Mouse (Mus musculus) hindbrain, postnatal 0 days (tissue): ENCODE measurements around the gene Xrcc3. TPM values are rescaled to one million over a fixed set of nuclear protein-coding genes. Genes with fewer than 3 reads are reported as not detected.

Source experiments
- ATAC-seq: fragments of 200-750 bp; cut with Nextera tagmentation; 2 replicates; pipeline ENCODE4 v1.8.0; 2017; ENCODE audit warnings: mild to moderate bottlenecking, moderate TSS enrichment, moderate library complexity
- DNase-seq: peaks from one replicate; pipeline ENCODE4 v3.0.0-alpha.2; 2015; ENCODE audit warnings: low spot score
- H3K27ac ChIP-seq: fragments of 300-500 bp; sonication (generic); 2 replicates; pipeline ENCODE4 v1.5.1; 2014; ENCODE audit warnings: mild to moderate bottlenecking
- H3K27me3 ChIP-seq: fragments of 300-500 bp; sonication (generic); 2 replicates; pipeline ENCODE4 v1.6.1; 2014; ENCODE audit warnings: low read length, mixed read lengths; ENCODE audit not compliant: insufficient read depth
- H3K36me3 ChIP-seq: fragments of 300-500 bp; sonication (generic); 2 replicates; pipeline ENCODE4 v1.6.1; 2014; ENCODE audit warnings: low read length, mixed read lengths; ENCODE audit not compliant: insufficient read depth
- H3K4me1 ChIP-seq: fragments of 300-500 bp; sonication (generic); 2 replicates; pipeline ENCODE4 v1.6.1; 2014; ENCODE audit warnings: antibody characterized with exemption, low read length, mixed read lengths; ENCODE audit not compliant: insufficient read depth
- H3K4me2 ChIP-seq: fragments of 300-500 bp; sonication (generic); 2 replicates; pipeline ENCODE4 v1.6.1; 2014; ENCODE audit warnings: low read depth, mild to moderate bottlenecking, low read length, moderate library complexity, mixed read lengths
- H3K4me3 ChIP-seq: fragments of 300-500 bp; sonication (generic); 2 replicates; pipeline ENCODE4 v1.5.1; 2014; ENCODE audit warnings: low read length
- H3K9ac ChIP-seq: fragments of 300-500 bp; sonication (generic); replicated peaks from 2 replicates; pipeline ENCODE4 v1.6.1; 2014; ENCODE audit warnings: mild to moderate bottlenecking, low read length, moderate library complexity, mixed read lengths
- H3K9me3 ChIP-seq: fragments of 300-500 bp; sonication (generic); 2 replicates; pipeline ENCODE4 v1.6.1; 2016; ENCODE audit warnings: low read length, mixed read lengths
- CTCF ChIP-seq: IDR thresholded peaks from 2 replicates; pipeline ENCODE4 v1.5.1; 2016; ENCODE audit warnings: antibody characterized with exemption, control low read depth, low read depth
- WGBS: fragments of 180-500 bp; shearing (Covaris S2); extraction: QIAGEN DNeasy Blood & Tissue Kit; methylation state at CpG from one replicate; pipeline ENCODE4 v1.1.7; 2014; 5-methylcytosine and 5-hydroxymethylcytosine counted together
- polyA plus RNA-seq: library from polyadenylated mRNA; unstranded; fragments of >200 nt; fragmentation: Nextera tagmentation; extraction: Ambion mirVana; gene quantifications from 2 replicates; pipeline ENCODE4 v1.2.1, GENCODE M21; 2015
- total RNA-seq: library from RNA; depleted of rRNA; stranded (reverse); fragments of >200 nt; gene quantifications from 2 replicates; pipeline ENCODE4 v1.2.3, GENCODE M21; 2014

The Xrcc3 gene
- total and polyA plus RNA-seq, 2 experiments from 2014 or later = 2.7 to 16.8 TPM

GRCm38 (mm10) chr12:111812075-111812474 is 1.6 kb downstream of the Xrcc3 start:
- WGBS = 88% methylated on average over 13 of the region's 13 CpGs
- H3K4me1 ChIP-seq = peaks cover 17% of the 10 kb centered on the region

GRCm38 (mm10) chr12:111809762-111810161 is 3.9 kb downstream of the Xrcc3 start:
- TF ChIP-seq CTCF = peak; percentile 60
- WGBS = 2% methylated on average over 9 of the region's 9 CpGs
- peaks cover 16% of the 10 kb centered on the region for H3K36me3 ChIP-seq
- no peak overlapping the region; the same call in 1 of the 2 replicates for H3K4me2 ChIP-seq
- peak; percentile 46 for ATAC-seq
- no peaks in the 10 kb centered on the region for H3K27me3 ChIP-seq
- peak; percentile 81 for DNase-seq
- peak overlapping the region; percentile 66 for H3K27ac ChIP-seq
- peaks cover 10% of the 10 kb centered on the region; the same call in 1 of the 2 replicates for H3K4me1 ChIP-seq
- peak overlapping the region; percentile 2; the same call in 1 of the 2 replicates for H3K9ac ChIP-seq
- 0 out of 2 replicates have a peak overlapping the region, but pooled peaks have one; percentile 10 for H3K4me3 ChIP-seq
- H3K9me3 ChIP-seq = no peaks in the 10 kb centered on the region

More at GRCm38 (mm10) chr12:111812075-111812474, 1.6 kb downstream of the Xrcc3 start:
- Histone ChIP-seq H3K4me3 (no peak overlapping the region), H3K27me3 (no peaks in the 10 kb centered on the region), H3K27ac (no peak overlapping the region), H3K4me2 (no peak overlapping the region), H3K9me3 (no peaks in the 10 kb centered on the region), H3K36me3 (peaks cover 7% of the 10 kb centered on the region; the same call in 1 of the 2 replicates), H3K9ac (no peak overlapping the region)
- no peak for ATAC-seq
- TF ChIP-seq CTCF = no peak
- DNase-seq = no peak

- no peak overlapping the region for H3K4me3 ChIP-seq
- TF ChIP-seq CTCF = no peak
- peaks cover 20% of the 10 kb centered on the region for H3K36me3 ChIP-seq
- peaks cover 10% of the 10 kb centered on the region; the same call in 1 of the 2 replicates for H3K4me1 ChIP-seq
- no peaks in the 10 kb centered on the region for H3K27me3 ChIP-seq
- H3K9me3 ChIP-seq = no peaks in the 10 kb centered on the region
- peak overlapping the region; percentile 66; the same call in 1 of the 2 replicates for H3K27ac ChIP-seq
- H3K4me2 ChIP-seq = no peak overlapping the region
- DNase-seq (no peak), ATAC-seq (no peak)
- peak overlapping the region; percentile 2; the same call in 1 of the 2 replicates for H3K9ac ChIP-seq
- WGBS = 94% methylated on average over 6 of the region's 6 CpGs
Measured at GRCm38 (mm10) chr12:111808775-111809174, 4.9 kb downstream of the Xrcc3 start.

GRCm38 (mm10) chr12:111803538-111803937 is 10.1 kb downstream of the Xrcc3 start:
- DNase-seq = no peak
- H3K36me3 ChIP-seq = peaks cover 44% of the 10 kb centered on the region
- no peaks in the 10 kb centered on the region for H3K9me3 ChIP-seq
- TF ChIP-seq CTCF = no peak
- no peaks in the 10 kb centered on the region for H3K27me3 ChIP-seq
- no peak overlapping the region for H3K4me2 ChIP-seq
- H3K4me3 ChIP-seq = no peak overlapping the region
- no peak overlapping the region for H3K27ac ChIP-seq
- no peaks in the 10 kb centered on the region for H3K4me1 ChIP-seq
- no peak for ATAC-seq
- no peak overlapping the region for H3K9ac ChIP-seq
- WGBS = 89% methylated on average over 5 of the region's 5 CpGs

- Histone ChIP-seq H3K27me3 (no peaks in the 10 kb centered on the region), H3K4me3 (no peak overlapping the region), H3K36me3 (peaks cover 36% of the 10 kb centered on the region), H3K27ac (no peak overlapping the region), H3K9me3 (no peaks in the 10 kb centered on the region), H3K9ac (no peak overlapping the region), H3K4me1 (no peaks in the 10 kb centered on the region), H3K4me2 (no peak overlapping the region)
- DNase-seq = no peak
- no peak for ATAC-seq
- TF ChIP-seq CTCF = no peak
- WGBS = 83% methylated on average over 10 of the region's 10 CpGs
Measured at GRCm38 (mm10) chr12:111800459-111801183, 13.1 kb downstream of the Xrcc3 start.

- no peaks in the 10 kb centered on the region for H3K4me1 ChIP-seq
Measured at GRCm38 (mm10) chr12:111798493-111798892, 15.2 kb downstream of the Xrcc3 start.

GRCm38 (mm10) chr12:111797251-111797650 is 16.4 kb downstream of the Xrcc3 start:
- TF ChIP-seq CTCF = no peak
- DNase-seq = no peak
- Histone ChIP-seq H3K9me3 (no peaks in the 10 kb centered on the region), H3K4me2 (no peak overlapping the region), H3K4me1 (no peaks in the 10 kb centered on the region), H3K4me3 (no peak overlapping the region), H3K36me3 (peaks cover 51% of the 10 kb centered on the region; the same call in 1 of the 2 replicates), H3K27ac (no peak overlapping the region), H3K9ac (no peak overlapping the region), H3K27me3 (no peaks in the 10 kb centered on the region)
- 72% methylated on average over 8 of the region's 8 CpGs for WGBS
- no peak for ATAC-seq

More at GRCm38 (mm10) chr12:111798493-111798892, 15.2 kb downstream of the Xrcc3 start:
- DNase-seq = no peak
- no peak overlapping the region for H3K4me2 ChIP-seq
- TF ChIP-seq CTCF = no peak
- no peaks in the 10 kb centered on the region for H3K9me3 ChIP-seq
- no peaks in the 10 kb centered on the region for H3K27me3 ChIP-seq
- ATAC-seq = no peak
- H3K4me3 ChIP-seq = no peak overlapping the region
- no peak overlapping the region for H3K9ac ChIP-seq
- H3K27ac ChIP-seq = no peak overlapping the region
- peaks cover 50% of the 10 kb centered on the region; the same call in 1 of the 2 replicates for H3K36me3 ChIP-seq
- WGBS = 88% methylated on average over 13 of the region's 13 CpGs
